Mouse (Mus musculus) hindbrain, embryonic 16.5 days (tissue): ENCODE data around the gene Aven. TPM values are rescaled to one million over a fixed set of nuclear protein-coding genes. Genes with fewer than 3 reads are reported as not detected.

Experiments used
- ATAC-seq: fragments of 200-750 bp; cut with Nextera tagmentation; 2 replicates; pipeline ENCODE4 v1.8.0; 2017; ENCODE audit warnings: moderate TSS enrichment, moderate library complexity
- H3K27ac ChIP-seq: fragments of 300-500 bp; sonication (generic); 2 replicates; pipeline ENCODE4 v1.5.1; 2014; ENCODE audit warnings: low read depth, mild to moderate bottlenecking, control low read depth, low read length, moderate library complexity
- H3K27me3 ChIP-seq: fragments of 300-500 bp; sonication (generic); replicated peaks from 2 replicates; pipeline ENCODE4 v1.6.1; 2014; ENCODE audit warnings: low read length; ENCODE audit not compliant: control insufficient read depth, insufficient read depth
- H3K36me3 ChIP-seq: fragments of 300-500 bp; sonication (generic); 2 replicates; pipeline ENCODE4 v1.6.1; 2014; ENCODE audit warnings: mild to moderate bottlenecking, low read length, moderate library complexity, mixed read lengths; ENCODE audit not compliant: control insufficient read depth, insufficient read depth
- H3K4me1 ChIP-seq: fragments of 300-500 bp; sonication (generic); 2 replicates; pipeline ENCODE4 v1.6.1; 2014; ENCODE audit warnings: low read depth, low read length; ENCODE audit not compliant: control insufficient read depth, insufficient read depth
- H3K4me2 ChIP-seq: fragments of 300-500 bp; sonication (generic); 2 replicates; pipeline ENCODE4 v1.6.1; 2014; ENCODE audit warnings: mild to moderate bottlenecking, low read length, control low read depth, moderate library complexity
- H3K4me3 ChIP-seq: fragments of 300-500 bp; sonication (generic); 2 replicates; pipeline ENCODE4 v1.5.1; 2014; ENCODE audit warnings: mild to moderate bottlenecking, low read length, control low read depth, moderate library complexity
- H3K9ac ChIP-seq: fragments of 300-500 bp; sonication (generic); 2 replicates; pipeline ENCODE4 v1.6.1; 2014; ENCODE audit warnings: low read depth, mild to moderate bottlenecking, control low read depth, low read length, moderate library complexity
- H3K9me3 ChIP-seq: fragments of 300-500 bp; sonication (generic); 2 replicates; pipeline ENCODE4 v1.6.1; 2014; ENCODE audit warnings: mild to moderate bottlenecking, low read length, moderate library complexity; ENCODE audit not compliant: control insufficient read depth
- WGBS: fragments of 180-500 bp; shearing (Covaris S2); extraction: QIAGEN DNeasy Blood & Tissue Kit; methylation state at CpG from one replicate; pipeline ENCODE4 v1.1.7; 2014; 5-methylcytosine and 5-hydroxymethylcytosine counted together
- polyA plus RNA-seq: library from polyadenylated mRNA; unstranded; fragments of >200 nt; fragmentation: Nextera tagmentation; extraction: Ambion mirVana; gene quantifications from 2 replicates; pipeline ENCODE4 v1.2.1, GENCODE M21; 2015

Aven gene
- polyA plus RNA-seq, 1 experiment from 2014 or later: 2.2 TPM

DNA sequence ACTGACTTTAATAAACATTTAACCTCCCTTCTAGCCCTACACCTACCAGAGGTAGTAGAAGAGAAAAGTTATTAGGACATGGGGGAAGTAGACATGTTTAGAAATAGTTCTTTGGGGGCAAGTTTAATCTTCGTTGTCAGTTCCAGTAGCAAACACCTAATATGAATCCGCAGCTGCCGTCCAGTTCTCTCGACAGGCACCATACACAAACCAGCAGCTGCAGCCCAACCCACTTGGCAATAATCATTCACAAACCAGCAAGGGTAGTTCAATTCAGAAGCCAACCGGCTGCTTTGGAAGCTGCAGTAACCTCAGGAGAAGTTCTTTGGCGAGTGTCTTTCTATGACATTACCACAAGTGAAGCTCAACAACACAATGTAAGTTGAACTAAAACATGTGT, 11.2 kb downstream of the Aven start:
- no peak for ATAC-seq
- Histone ChIP-seq H3K36me3 (no peaks in the 10 kb centered on the region), H3K27ac (no peak overlapping the region), H3K4me3 (no peak overlapping the region), H3K27me3 (no peaks in the 10 kb centered on the region), H3K9ac (no peak overlapping the region), H3K4me2 (no peak overlapping the region), H3K4me1 (no peaks in the 10 kb centered on the region), H3K9me3 (no peaks in the 10 kb centered on the region)
- 84% methylated on average over 6 of the region's 6 CpGs for WGBS

DNA sequence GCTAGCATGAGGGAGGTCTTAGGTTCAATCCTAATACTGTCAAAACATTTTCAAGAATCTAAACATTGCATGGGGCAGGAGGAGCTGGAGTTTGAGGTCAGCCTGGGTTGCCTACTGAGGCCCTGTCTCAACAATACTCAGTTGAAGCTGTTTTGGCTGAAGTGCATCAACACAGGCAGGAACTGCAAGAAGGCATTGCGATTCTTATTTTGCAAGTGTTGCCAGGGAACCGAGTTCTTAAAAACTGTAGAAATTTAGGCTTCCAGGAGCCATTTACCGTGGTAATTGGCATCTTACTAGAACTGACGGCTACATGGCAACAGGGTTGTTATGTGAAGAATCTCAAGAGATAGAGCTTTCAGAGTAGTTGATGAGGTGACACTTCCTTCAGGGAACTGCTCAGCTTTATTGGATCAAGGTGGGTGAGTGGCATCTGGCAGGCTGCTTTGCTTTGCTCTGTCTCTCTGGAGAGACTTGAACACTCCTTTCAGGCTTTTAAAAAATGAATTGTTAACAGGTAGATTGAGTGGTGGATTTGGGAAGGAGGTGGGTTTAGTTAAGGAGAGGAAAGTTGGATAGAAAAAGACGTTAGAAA, 14.2 kb downstream of the Aven start:
- Histone ChIP-seq H3K36me3 (no peaks in the 10 kb centered on the region), H3K27me3 (no peaks in the 10 kb centered on the region), H3K9ac (no peak overlapping the region), H3K4me2 (no peak overlapping the region), H3K4me1 (no peaks in the 10 kb centered on the region), H3K27ac (no peak overlapping the region), H3K4me3 (no peak overlapping the region), H3K9me3 (no peaks in the 10 kb centered on the region)
- WGBS: 65% methylated on average over 5 of the region's 5 CpGs
- ATAC-seq: no peak

DNA sequence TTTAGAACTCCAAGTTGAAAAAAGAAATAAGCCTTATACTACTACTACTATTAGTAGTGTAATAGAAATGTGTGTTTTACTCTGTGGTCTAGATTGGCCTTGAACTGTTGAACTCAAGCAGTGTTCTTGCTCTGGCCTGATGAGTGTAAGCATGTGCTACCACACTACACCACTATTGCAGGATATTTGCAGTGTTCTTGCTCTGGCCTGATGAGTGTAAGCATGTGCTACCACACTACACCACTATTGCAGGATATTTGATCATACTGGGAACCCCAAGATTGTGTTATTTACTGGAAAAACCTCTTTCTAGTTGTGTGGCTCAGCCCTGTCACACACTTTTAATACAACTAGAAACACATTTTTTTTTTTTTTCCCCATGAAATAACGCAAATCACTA, 14.7 kb downstream of the Aven start:
- no peak for ATAC-seq
- Histone ChIP-seq H3K4me1 (no peaks in the 10 kb centered on the region), H3K9ac (no peak overlapping the region), H3K4me2 (no peak overlapping the region), H3K27me3 (no peaks in the 10 kb centered on the region), H3K4me3 (no peak overlapping the region), H3K9me3 (no peaks in the 10 kb centered on the region), H3K27ac (no peak overlapping the region), H3K36me3 (no peaks in the 10 kb centered on the region)
- 97% methylated on average over 1 of the region's 1 CpGs for WGBS

DNA sequence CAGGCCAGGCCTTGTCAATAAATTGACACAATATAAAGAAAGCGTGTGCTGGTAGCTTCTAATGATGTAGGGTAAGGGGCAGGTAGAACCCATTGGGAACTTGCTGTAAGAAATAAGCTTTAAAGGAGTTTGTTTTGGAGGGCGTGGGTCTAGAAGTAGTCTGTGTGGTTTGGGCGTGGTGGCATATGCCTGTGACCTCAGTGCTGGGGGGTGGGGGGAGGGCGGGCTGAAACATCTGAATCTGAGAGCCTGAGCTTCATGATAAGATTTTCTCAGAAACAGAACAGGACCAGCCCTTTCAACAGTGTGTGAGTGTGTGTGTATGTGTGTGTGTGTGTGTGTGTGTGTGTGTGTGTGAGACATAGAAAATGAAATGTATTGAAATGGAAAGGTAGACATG, 17.4 kb downstream of the Aven start:
- 97% methylated on average over 4 of the region's 4 CpGs for WGBS
- ATAC-seq: no peak
- H3K4me3 ChIP-seq: no peak overlapping the region
- no peak overlapping the region for H3K27ac ChIP-seq
- no peak overlapping the region for H3K9ac ChIP-seq
- H3K9me3 ChIP-seq: no peaks in the 10 kb centered on the region
- no peak overlapping the region for H3K4me2 ChIP-seq
- H3K27me3 ChIP-seq: no peaks in the 10 kb centered on the region
- no peaks in the 10 kb centered on the region for H3K36me3 ChIP-seq
- H3K4me1 ChIP-seq: no peaks in the 10 kb centered on the region

DNA sequence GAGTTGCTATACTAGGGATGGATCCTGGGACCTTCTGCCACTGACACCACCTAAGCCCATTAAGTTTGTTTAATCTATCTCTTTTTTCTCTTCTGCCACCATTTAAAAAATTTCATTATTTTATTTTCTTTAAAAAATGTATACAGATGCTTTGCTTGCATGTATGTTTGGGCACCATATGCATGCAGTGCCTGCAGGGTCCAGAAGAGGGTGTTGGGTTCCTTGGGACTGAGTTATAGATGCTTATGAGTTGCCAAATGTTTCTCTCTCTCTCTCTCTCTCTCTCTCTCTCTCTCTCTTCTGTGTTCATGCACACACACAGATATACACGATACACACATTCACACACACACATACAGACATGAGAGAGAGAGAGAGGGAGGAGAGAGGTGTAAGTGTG, 20.3 kb downstream of the Aven start:
- Histone ChIP-seq H3K27ac (no peak overlapping the region), H3K27me3 (no peaks in the 10 kb centered on the region), H3K4me2 (no peak overlapping the region), H3K9me3 (no peaks in the 10 kb centered on the region), H3K36me3 (no peaks in the 10 kb centered on the region), H3K9ac (no peak overlapping the region), H3K4me3 (no peak overlapping the region), H3K4me1 (no peaks in the 10 kb centered on the region)
- no peak for ATAC-seq
- 94% methylated on average over 1 of the region's 1 CpGs for WGBS

DNA sequence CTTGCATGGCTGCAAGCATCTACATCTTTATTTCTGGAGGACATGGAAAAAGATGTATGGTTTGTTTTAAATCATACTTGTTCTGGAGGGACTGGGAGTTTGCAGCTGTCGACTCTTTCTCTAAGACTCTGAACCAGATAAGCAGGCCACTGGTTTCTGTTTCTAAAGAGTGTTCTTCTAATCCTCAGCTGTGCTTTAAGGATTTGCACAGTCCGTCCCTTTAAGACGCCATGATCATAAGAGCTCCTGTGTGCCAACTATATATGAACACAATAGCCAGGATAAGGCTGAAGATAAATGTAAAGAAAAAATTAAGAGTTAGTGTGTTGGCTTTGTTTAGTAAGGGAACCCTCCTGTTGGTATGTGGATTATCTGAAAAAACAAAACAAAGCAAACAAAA, 24.0 kb downstream of the Aven start:
- Histone ChIP-seq H3K27ac (no peak overlapping the region), H3K4me3 (no peak overlapping the region), H3K9ac (no peak overlapping the region), H3K9me3 (no peaks in the 10 kb centered on the region), H3K4me1 (no peaks in the 10 kb centered on the region), H3K27me3 (no peaks in the 10 kb centered on the region), H3K4me2 (no peak overlapping the region), H3K36me3 (no peaks in the 10 kb centered on the region)
- ATAC-seq: no peak
- WGBS: 93% methylated on average over 3 of the region's 3 CpGs

DNA sequence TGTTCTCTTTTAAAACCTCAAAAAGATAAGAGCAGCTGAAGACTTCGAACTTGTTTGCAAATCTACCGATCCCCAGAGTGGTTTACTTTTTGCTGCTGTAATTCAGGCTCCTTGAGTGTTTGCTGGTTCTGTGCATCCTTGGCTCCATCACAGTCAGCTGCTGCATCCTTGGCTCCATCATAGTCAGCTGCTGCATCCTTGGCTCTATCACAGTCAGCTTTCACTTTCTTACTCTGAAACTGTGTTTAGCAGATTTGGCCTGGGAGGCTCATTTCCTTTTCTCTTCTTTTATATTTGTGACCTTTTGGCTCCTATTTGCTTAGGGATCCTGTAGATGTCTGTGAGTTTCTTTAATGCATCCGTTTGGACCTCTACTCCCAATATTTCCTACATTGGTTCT, 24.5 kb downstream of the Aven start:
- Histone ChIP-seq H3K4me1 (no peaks in the 10 kb centered on the region), H3K4me3 (no peak overlapping the region), H3K36me3 (no peaks in the 10 kb centered on the region), H3K27ac (no peak overlapping the region), H3K9me3 (no peaks in the 10 kb centered on the region), H3K9ac (no peak overlapping the region), H3K4me2 (no peak overlapping the region), H3K27me3 (no peaks in the 10 kb centered on the region)
- no peak for ATAC-seq
- WGBS: 89% methylated on average over 3 of the region's 3 CpGs

DNA sequence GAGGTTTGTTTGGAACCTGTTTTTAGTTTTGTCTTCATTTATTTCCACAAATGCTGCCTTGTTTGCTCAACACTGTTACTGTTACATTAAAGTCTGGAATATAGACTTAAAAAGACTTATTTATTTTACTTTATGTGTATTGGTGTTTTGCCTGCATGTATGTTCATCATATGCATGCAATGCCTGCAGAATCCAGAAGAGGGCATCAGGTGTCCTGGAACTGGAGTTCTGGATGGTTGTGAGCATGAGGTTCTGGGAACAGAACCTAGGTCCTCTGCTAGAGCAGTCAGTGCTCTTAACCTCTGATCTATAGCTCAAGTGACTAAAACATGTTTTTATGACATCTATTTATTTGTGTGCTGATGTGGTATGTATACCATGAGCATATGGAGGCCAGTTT, 25.8 kb downstream of the Aven start:
- no peaks in the 10 kb centered on the region for H3K36me3 ChIP-seq
- H3K4me3 ChIP-seq: no peak overlapping the region
- H3K4me2 ChIP-seq: no peak overlapping the region
- no peaks in the 10 kb centered on the region for H3K9me3 ChIP-seq
- H3K9ac ChIP-seq: no peak overlapping the region
- no peaks in the 10 kb centered on the region for H3K4me1 ChIP-seq
- no peak for ATAC-seq
- no peak overlapping the region for H3K27ac ChIP-seq
- H3K27me3 ChIP-seq: no peaks in the 10 kb centered on the region

DNA sequence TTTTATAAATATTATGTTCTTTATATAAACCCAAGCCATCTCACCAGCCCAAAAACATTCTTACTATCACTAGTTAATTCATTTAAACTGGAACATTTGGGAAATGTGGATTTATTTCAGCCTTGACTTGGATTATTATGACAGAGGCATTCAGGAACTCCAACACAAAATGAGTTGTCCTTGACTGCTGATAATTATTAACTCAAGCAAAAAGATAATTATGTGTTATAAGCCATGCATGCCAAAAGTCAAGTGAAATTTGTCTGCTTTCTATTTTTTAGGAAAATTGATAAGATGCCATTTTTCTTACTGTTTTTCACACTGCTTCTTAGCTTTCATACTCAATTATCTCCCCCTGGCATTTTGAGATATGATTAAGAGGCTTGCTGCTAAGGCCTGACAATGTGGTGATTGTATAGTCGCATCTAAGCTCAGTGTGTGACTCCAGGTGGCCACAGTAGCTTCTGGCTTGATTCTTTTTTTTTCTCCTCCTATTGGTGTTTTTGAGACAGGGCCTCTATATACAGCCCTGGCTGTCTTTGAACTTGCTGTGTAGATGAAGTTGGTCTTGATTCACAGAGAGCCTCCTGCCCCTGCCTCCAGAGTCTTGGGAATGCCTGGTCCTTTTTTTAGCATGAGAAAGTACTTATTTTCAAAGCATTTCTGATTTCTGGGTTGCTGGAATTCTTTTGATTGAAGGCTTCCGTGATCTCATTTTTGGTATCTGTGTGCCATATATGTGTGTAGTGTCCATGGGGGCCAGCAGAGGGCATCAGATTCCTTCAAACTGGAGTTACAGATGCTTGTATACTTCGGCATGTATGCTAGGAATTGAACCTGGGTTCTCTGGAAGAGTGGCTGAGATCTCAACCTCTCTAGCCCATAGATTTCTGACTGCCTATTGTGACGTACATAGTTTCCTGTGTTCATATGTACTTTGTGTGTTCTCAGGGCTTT, 28.0 kb downstream of the Aven start:
- H3K27me3 ChIP-seq: no peaks in the 10 kb centered on the region
- H3K36me3 ChIP-seq: no peaks in the 10 kb centered on the region
- ATAC-seq: no peak
- H3K4me2 ChIP-seq: no peak overlapping the region
- H3K27ac ChIP-seq: no peak overlapping the region
- no peak overlapping the region for H3K4me3 ChIP-seq
- 84% methylated on average over 4 of the region's 4 CpGs for WGBS
- H3K4me1 ChIP-seq: no peaks in the 10 kb centered on the region
- H3K9ac ChIP-seq: no peak overlapping the region
- no peaks in the 10 kb centered on the region for H3K9me3 ChIP-seq
